Mouse (Mus musculus) heart, embryonic 11.5 days (tissue): ENCODE results near the gene Mreg. TPM values are rescaled to one million over a fixed set of nuclear protein-coding genes. Genes with fewer than 3 reads are reported as not detected.

ENCODE experiments used
- polyA plus RNA-seq: library from polyadenylated mRNA; unstranded; fragments of >200 nt; fragmentation: Nextera tagmentation; extraction: Ambion mirVana; gene quantifications from 2 replicates; pipeline ENCODE4 v1.2.1, GENCODE M21; 2014

Mreg gene
- polyA plus RNA-seq, 1 experiment from 2014 or later: 4.8 TPM

Other genes with a start within 250 kb of the Mreg start
- gene Pecr, start 72.0 kb upstream of the Mreg start, polyA plus RNA-seq: 20.2 and 20.9 TPM in 2 replicates
- 0.41 and 0.74 TPM in 2 replicates for gene Tmem169, start 72.1 kb upstream of the Mreg start, polyA plus RNA-seq
- 23.7 and 24.5 TPM in 2 replicates for gene Xrcc5, start 95.1 kb upstream of the Mreg start, polyA plus RNA-seq